Mouse (Mus musculus): Measurements from ENCODE around the gene Sult1c2. TPM values are rescaled to one million over a fixed set of nuclear protein-coding genes. Genes with fewer than 3 reads are reported as not detected.
"Not testable (repeated sequence)": the region's sequence is repeated elsewhere in the genome, so short reads cannot be mapped to it uniquely, and the experiment has no call there.

Gene Sult1c2
- polyA plus RNA-seq (2015; fragmentation: Nextera tagmentation; extraction: Ambion mirVana) = not detected in 2 replicates

DNA sequence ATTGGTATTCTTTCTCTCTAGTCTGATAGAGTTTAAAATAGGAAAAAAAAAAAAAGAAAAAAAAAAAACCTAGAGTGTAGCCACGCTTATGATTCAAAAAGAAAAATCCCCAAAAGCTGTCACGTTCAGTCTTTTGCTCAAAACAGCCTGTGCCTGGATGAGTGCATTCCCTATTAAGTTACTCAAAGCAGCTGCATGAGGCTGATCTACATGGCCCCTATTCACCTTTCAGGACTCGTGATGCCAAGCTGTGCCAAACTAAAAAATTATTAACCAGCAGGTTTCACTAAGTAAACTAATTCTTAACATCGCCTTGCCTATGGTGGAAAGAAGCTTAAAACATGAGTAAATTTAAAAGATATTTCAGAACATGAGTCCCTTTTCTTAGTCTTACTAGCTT lies at the start of gene Sult1c2:
Gene Sult1c2, minus strand, starts transcription at position 134 of the 400 bp plus-strand sequence.
- Histone ChIP-seq H3K9ac (no peak within 1 kb of the TSS), H3K9me3 (no peaks in the 10 kb centered on the region), H3K4me3 (no peak within 1 kb of the TSS), H3K36me3 (no peaks in the 10 kb centered on the region), H3K4me2 (no peak within 1 kb of the TSS), H3K27me3 (no peaks in the 10 kb centered on the region), H3K4me1 (replicated peaks) (no peaks in the 10 kb centered on the region), H3K27ac (no peak within 1 kb of the TSS)
- no peak for ATAC-seq (ENCODE audit: low FRiP score)
- 84% methylated on average over 4 of the region's 4 CpGs for WGBS

DNA sequence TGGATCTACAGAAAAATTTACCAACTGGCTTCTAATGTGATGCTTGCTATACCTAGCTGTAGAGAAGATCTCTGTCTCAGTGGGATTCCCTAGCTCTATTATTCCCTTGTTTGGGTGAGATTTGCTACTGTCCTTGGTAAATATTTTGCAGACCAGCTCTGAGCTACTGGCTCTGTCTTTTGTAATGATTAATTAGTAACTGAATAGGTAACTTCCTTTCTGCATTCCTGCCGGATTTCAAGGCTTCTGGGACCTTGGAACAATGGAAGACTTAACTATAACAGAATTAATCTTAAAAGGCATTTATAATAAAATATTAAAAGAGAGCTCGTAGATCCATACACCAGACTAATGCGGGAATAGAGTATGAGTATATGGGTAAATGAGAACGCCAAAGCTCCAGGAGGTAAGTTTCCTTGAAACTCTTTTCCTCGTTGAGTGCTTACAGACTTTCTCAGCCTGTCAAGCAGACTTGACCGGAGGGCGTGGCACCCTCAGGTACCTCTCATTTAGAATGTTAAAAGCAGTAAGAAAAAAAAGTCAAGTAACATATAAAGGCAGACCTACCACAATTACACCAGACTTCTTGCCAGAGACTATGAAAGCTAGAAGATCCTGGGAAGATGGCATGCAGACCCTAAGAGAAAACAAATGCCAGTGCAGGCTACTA lies 33.0 kb upstream of the Sult1c2 start:
- not testable (repeated sequence) for H3K36me3 ChIP-seq; H3K9ac ChIP-seq; H3K9me3 ChIP-seq; H3K4me3 ChIP-seq; H3K4me2 ChIP-seq; H3K27ac ChIP-seq; H3K4me1 ChIP-seq (replicated peaks); H3K27me3 ChIP-seq; ATAC-seq (ENCODE audit: low FRiP score)
- WGBS = 85% methylated on average over 7 of the region's 7 CpGs

DNA sequence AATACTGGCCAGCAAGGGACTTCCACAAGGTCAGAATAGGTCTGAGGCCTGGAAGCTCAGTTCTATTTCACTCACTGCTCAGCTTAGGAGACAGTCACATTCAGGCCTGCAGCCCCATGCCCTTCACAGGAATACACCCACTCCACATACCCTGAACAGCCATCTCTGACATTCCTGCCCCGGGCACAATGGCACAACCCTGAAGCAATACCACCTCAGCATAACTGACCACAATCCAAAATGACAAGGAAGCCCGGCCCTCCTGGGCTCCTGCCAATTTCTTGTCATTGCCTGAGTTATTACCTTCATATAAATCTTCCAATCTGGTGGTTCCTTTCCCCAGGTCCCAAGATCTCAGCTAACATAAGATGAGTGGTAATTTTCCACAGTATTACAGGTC lies 28.3 kb upstream of the Sult1c2 start:
- no peak for ATAC-seq (ENCODE audit: low FRiP score)
- WGBS = 87% methylated on average over 2 of the region's 2 CpGs

DNA sequence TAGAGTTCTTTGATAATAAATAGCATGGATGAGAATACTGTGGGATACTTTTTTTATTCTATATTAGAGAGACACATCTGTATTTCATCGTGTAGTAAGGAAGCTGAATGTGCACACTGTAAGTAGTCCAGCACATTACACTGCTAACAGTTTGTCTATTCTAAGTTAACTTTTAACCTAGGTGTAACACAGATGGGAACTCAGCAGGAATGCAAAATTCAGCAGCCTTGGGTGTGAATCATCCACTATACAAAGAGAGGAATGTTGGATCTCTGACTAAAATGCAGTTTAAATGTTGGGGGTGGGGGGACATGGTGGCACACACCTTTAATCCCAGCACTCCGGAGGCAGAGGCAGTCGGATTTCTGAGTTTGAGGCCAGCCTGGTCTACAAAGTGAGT lies 26.1 kb upstream of the Sult1c2 start:
- no peak overlapping the region for H3K4me2 ChIP-seq
- H3K27me3 ChIP-seq = no peaks in the 10 kb centered on the region
- no peak overlapping the region for H3K27ac ChIP-seq
- 90% methylated on average over 3 of the region's 3 CpGs for WGBS
- no peaks in the 10 kb centered on the region for H3K9me3 ChIP-seq
- H3K4me1 ChIP-seq (replicated peaks) = no peaks in the 10 kb centered on the region
- no peak for ATAC-seq (ENCODE audit: low FRiP score)
- H3K36me3 ChIP-seq = no peaks in the 10 kb centered on the region
- no peak overlapping the region for H3K4me3 ChIP-seq
- no peak overlapping the region for H3K9ac ChIP-seq

More for the DNA sequence above, 28.3 kb upstream of the Sult1c2 start:
- no peaks in the 10 kb centered on the region for H3K36me3 ChIP-seq
- no peak overlapping the region for H3K9ac ChIP-seq
- H3K9me3 ChIP-seq = no peaks in the 10 kb centered on the region
- no peak overlapping the region for H3K4me3 ChIP-seq
- no peaks in the 10 kb centered on the region for H3K4me1 ChIP-seq (replicated peaks)
- H3K27me3 ChIP-seq = no peaks in the 10 kb centered on the region
- H3K27ac ChIP-seq = no peak overlapping the region
- H3K4me2 ChIP-seq = no peak overlapping the region

DNA sequence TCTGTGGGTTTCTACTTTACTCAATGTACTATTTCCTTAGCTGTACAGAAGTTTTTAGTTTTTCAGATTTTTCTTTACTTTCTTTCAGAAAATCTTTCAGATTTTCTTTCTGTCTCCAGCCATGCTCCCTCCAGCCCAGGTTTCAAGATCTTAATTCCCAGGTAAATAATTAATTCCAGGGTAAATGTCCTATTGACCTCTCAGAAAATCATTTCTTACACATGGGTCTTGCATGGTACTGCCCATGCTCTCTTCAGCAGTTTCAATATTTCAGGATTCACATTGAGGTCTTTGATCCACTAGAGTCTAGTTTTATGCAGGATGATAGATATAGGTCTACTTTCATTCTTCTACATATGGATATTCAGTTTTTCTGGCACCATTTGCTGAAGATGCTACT lies 23.8 kb upstream of the Sult1c2 start:
- no peak overlapping the region for H3K27ac ChIP-seq
- H3K27me3 ChIP-seq = no peaks in the 10 kb centered on the region
- ATAC-seq (ENCODE audit: low FRiP score) = no peak
- H3K4me2 ChIP-seq = no peak overlapping the region
- no peaks in the 10 kb centered on the region for H3K4me1 ChIP-seq (replicated peaks)
- H3K36me3 ChIP-seq = no peaks in the 10 kb centered on the region
- no peaks in the 10 kb centered on the region for H3K9me3 ChIP-seq
- H3K9ac ChIP-seq = no peak overlapping the region
- H3K4me3 ChIP-seq = no peak overlapping the region

DNA sequence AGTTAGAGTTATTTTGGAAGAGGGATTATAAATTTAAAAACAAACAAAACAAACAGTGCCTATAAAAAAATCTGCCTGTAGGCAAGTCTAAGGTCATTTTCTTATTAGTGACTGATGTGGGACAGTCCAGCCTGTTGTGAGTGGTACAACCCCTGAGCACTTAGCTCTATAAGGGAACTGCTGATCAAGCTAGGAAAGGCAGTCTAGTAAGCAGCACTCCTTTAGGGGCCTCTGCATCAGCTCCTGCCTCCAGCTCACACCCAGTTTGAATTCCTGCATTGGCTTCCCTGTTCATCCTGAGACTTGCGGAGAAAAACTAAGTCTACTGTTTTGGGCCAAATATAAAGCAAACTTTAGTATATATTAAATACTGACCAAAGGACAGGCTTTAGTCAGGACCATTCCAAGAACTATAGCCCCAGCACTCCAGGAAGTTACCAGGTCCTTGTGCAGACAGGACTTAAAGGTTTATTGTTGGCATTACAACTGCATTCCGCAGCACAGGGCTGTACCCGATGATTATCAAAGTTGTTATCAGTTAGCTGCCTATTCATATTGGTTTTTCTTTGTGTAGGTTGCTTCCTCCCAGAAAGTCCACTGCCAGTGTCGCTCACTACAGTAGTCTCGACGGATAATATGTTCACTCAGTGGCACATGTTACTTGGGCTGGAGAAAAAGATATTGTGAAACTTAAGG lies 19.3 kb upstream of the Sult1c2 start:
- H3K27me3 ChIP-seq = no peaks in the 10 kb centered on the region
- H3K27ac ChIP-seq = no peak overlapping the region
- no peak for ATAC-seq (ENCODE audit: low FRiP score)
- no peaks in the 10 kb centered on the region for H3K4me1 ChIP-seq (replicated peaks)
- H3K36me3 ChIP-seq = no peaks in the 10 kb centered on the region
- H3K9me3 ChIP-seq = no peaks in the 10 kb centered on the region
- H3K9ac ChIP-seq = no peak overlapping the region
- H3K4me2 ChIP-seq = no peak overlapping the region
- no peak overlapping the region for H3K4me3 ChIP-seq
- 89% methylated on average over 6 of the region's 6 CpGs for WGBS

DNA sequence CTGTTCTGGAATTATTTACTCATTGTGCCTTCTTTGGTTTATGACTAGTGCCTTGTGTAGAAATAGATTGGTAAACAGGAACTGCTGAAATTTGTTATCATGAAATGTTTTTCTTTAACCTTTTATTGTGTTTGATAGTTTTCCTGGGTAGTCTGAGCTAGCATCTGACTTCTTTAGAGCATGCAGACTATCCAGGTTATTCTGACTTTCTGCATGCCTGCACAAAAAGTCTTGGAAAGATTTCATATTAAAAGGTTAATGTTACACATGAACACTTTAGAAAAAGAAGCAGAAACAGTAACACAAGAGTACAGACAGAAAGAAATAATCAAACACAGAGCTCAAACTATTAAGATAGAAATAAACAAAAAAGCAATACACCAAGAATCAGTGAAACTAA lies 14.4 kb upstream of the Sult1c2 start:
- no peaks in the 10 kb centered on the region for H3K9me3 ChIP-seq
- H3K4me3 ChIP-seq = no peak overlapping the region
- no peak overlapping the region for H3K27ac ChIP-seq
- H3K36me3 ChIP-seq = no peaks in the 10 kb centered on the region
- no peak for ATAC-seq (ENCODE audit: low FRiP score)
- no peak overlapping the region for H3K9ac ChIP-seq
- H3K27me3 ChIP-seq = no peaks in the 10 kb centered on the region
- no peak overlapping the region for H3K4me2 ChIP-seq
- H3K4me1 ChIP-seq (replicated peaks) = no peaks in the 10 kb centered on the region

DNA sequence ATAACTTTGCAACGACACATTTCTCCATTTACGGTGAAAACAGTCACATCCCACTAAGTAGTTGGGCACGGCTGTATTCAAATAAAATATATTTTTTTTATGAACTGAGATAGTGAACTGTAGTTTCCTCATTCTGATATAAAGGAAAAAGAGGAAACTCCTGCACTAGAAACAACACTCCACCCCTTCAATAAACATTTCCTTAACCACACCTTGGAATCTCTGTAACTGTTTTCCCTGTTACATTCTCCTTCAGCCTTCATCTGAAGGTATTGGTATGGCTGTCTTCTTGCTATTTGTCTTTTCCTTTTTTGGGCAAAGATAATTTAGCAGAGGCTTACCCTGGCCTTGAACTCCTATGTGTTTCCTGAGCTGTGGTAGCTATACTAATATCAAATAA lies 8.9 kb upstream of the Sult1c2 start:
- no peak for ATAC-seq (ENCODE audit: low FRiP score)
- Histone ChIP-seq H3K36me3 (no peaks in the 10 kb centered on the region), H3K4me1 (replicated peaks) (no peaks in the 10 kb centered on the region), H3K9me3 (no peaks in the 10 kb centered on the region), H3K27me3 (no peaks in the 10 kb centered on the region), H3K4me2 (no peak overlapping the region), H3K9ac (no peak overlapping the region), H3K4me3 (no peak overlapping the region), H3K27ac (no peak overlapping the region)
- WGBS = 93% methylated on average over 3 of the region's 3 CpGs

DNA sequence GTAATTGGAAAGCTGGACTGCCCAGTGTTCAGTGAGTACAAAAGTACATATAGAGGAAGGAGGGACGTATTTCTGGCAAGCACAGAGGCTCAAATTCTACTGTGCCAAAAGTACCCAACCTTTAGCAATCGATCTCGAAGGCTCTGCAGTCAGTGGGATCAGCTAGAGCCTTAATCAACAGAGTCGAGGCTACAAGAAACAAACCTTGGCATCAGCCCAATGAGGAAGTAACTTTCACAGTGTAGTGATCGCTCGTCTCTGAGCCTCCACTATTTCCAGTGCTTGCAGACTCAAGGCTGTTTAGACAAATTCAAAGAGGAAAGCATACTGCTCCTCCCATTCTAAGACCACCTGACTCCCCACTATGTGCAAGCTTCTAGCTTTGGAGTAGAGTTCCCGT lies 343 bp downstream of the Sult1c2 start:
- Histone ChIP-seq H3K4me2 (no peak overlapping the region), H3K9me3 (no peaks in the 10 kb centered on the region), H3K4me1 (replicated peaks) (no peaks in the 10 kb centered on the region), H3K36me3 (no peaks in the 10 kb centered on the region), H3K4me3 (no peak overlapping the region), H3K27ac (no peak overlapping the region), H3K9ac (no peak overlapping the region), H3K27me3 (no peaks in the 10 kb centered on the region)
- WGBS = 82% methylated on average over 7 of the region's 7 CpGs
- no peak for ATAC-seq (ENCODE audit: low FRiP score)

DNA sequence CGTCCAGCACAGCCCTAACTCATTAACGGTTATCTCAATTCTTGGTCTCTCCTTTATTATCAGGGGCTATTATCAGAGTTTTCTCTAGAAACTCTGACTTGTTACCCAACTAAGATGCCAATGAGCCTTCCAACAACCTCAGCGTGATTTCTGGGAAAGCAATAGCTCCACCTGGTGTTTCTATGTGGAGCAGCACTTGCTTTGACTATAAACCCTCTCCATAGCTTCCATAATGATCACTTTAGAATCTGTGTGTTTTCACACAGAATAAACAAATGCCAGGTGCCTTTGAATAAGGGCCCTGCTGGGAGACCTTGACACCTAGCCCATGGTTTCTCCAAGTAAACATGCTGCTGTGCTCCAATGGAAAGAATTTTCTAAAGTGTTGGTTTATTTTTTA lies 12.8 kb downstream of the Sult1c2 start:
- ATAC-seq (ENCODE audit: low FRiP score) = 0 out of 2 replicates have a peak, but pooled peaks have one; percentile 21
- Histone ChIP-seq H3K27ac (no peak overlapping the region), H3K4me1 (replicated peaks) (no peaks in the 10 kb centered on the region), H3K36me3 (no peaks in the 10 kb centered on the region), H3K9ac (no peak overlapping the region), H3K9me3 (no peaks in the 10 kb centered on the region), H3K27me3 (no peaks in the 10 kb centered on the region), H3K4me2 (no peak overlapping the region), H3K4me3 (no peak overlapping the region)
- WGBS = 53% methylated on average over 3 of the region's 3 CpGs

DNA sequence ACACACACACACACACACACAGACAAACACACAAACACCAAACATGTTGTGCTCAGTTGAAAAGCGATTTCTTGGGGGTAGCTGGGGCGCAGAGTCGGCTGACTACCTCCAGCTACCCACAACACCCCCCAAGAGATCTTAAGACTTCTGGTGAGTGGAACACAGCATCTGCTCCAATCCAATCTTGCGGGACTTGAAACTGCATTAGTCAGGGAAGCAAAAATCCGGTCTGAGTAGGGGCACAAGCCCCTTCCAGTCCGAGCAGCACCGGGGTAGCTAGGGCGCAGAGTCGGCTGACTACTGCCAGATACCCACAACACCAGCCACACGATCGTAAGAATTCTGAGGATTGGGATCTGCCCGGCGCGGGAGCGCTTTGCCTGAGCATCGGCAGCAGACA lies 42.2 kb downstream of the Sult1c2 start:
- H3K4me2 ChIP-seq; H3K4me3 ChIP-seq; H3K9me3 ChIP-seq; H3K27me3 ChIP-seq; H3K27ac ChIP-seq; H3K9ac ChIP-seq; H3K4me1 ChIP-seq (replicated peaks); H3K36me3 ChIP-seq; ATAC-seq (ENCODE audit: low FRiP score): not testable (repeated sequence)
- 86% methylated on average over 16 of the region's 16 CpGs for WGBS

DNA sequence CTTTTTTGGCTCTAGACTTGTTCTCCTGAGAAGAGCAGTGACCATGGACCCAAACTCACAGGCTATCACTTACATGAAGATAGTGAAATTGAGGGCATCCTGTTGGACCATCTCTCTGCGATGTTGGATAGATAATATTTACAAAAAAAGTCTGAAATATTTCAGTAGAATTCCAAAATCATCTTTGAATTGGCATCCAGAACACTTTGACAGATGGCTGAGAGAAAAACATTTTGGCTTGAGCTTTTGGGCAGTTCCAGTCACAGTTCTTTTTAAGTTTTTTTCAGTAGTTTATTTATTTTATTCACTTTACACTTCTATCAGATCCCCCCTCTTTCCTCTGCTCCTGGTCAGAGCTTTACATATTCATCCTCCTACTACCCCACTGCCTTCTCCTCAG lies 62.8 kb downstream of the Sult1c2 start:
- no peak for ATAC-seq (ENCODE audit: low FRiP score)
- WGBS = 80% methylated on average over 1 of the region's 1 CpGs
- Histone ChIP-seq H3K4me3 (no peak overlapping the region), H3K27me3 (no peaks in the 10 kb centered on the region), H3K27ac (no peak overlapping the region), H3K9ac (no peak overlapping the region), H3K4me2 (no peak overlapping the region), H3K36me3 (no peaks in the 10 kb centered on the region), H3K9me3 (no peaks in the 10 kb centered on the region), H3K4me1 (replicated peaks) (no peaks in the 10 kb centered on the region)
